Mouse (Mus musculus): ENCODE data around the gene Nt5dc1. TPM values are rescaled to one million over a fixed set of nuclear protein-coding genes. Genes with fewer than 3 reads are reported as not detected.

Gene Nt5dc1
- polyA plus RNA-seq, 1 experiment: 5.5 TPM

GRCm38 (mm10) chr10:34249594-34249993 is 168.8 kb downstream of the Nt5dc1 start:
- DNase-seq (ENCODE audit: low read depth in 1 of 2, low spot score in 2 of 2): peak in 1 of 2 experiments; percentile 14

GRCm38 (mm10) chr10:34247757-34248156 is 170.6 kb downstream of the Nt5dc1 start:
- no peaks in the 10 kb centered on the region for H3K36me3 ChIP-seq (ENCODE audit: control insufficient read depth, insufficient read depth, low read length)
- H3K4me3 ChIP-seq (ENCODE audit: extremely low read depth, insufficient read depth, insufficient read length): no peak overlapping the region
- DNase-seq (ENCODE audit: low read depth in 1 of 2, low spot score in 2 of 2): no peak
- peaks cover 2% of the 10 kb centered on the region; the same call in 1 of the 2 replicates for H3K4me1 ChIP-seq (ENCODE audit: control insufficient read depth, insufficient read depth, insufficient read length)
- TF ChIP-seq CTCF (IDR thresholded peaks at IDR 0.05; ENCODE audit: extremely low read depth, insufficient read depth, insufficient read length, insufficient replicate concordance): no peak
- no peak for TF ChIP-seq POLR2A (IDR thresholded peaks at IDR 0.05; ENCODE audit: low read depth, low read length)
- 27% methylated on average over 3 of the region's 3 CpGs for WGBS
- H3K27ac ChIP-seq (ENCODE audit: insufficient read depth, low read length): no peak overlapping the region
- H3K27me3 ChIP-seq (ENCODE audit: control insufficient read depth, insufficient read depth, low read length): no peaks in the 10 kb centered on the region

More at GRCm38 (mm10) chr10:34249594-34249993, 168.8 kb downstream of the Nt5dc1 start:
- no peaks in the 10 kb centered on the region for H3K36me3 ChIP-seq (ENCODE audit: control insufficient read depth, insufficient read depth, low read length)
- TF ChIP-seq POLR2A (IDR thresholded peaks at IDR 0.05; ENCODE audit: low read depth, low read length) (no peak), CTCF (IDR thresholded peaks at IDR 0.05; ENCODE audit: extremely low read depth, insufficient read depth, insufficient read length, insufficient replicate concordance) (no peak)
- H3K27me3 ChIP-seq (ENCODE audit: control insufficient read depth, insufficient read depth, low read length): no peaks in the 10 kb centered on the region
- H3K27ac ChIP-seq (ENCODE audit: insufficient read depth, low read length): no peak overlapping the region
- H3K4me1 ChIP-seq (ENCODE audit: control insufficient read depth, insufficient read depth, insufficient read length): peaks cover 2% of the 10 kb centered on the region; the same call in 1 of the 2 replicates
- H3K4me3 ChIP-seq (ENCODE audit: extremely low read depth, insufficient read depth, insufficient read length): no peak overlapping the region
- 8% methylated on average over 2 of the region's 2 CpGs for WGBS

- H3K27ac ChIP-seq (ENCODE audit: insufficient read depth, low read length): no peak overlapping the region
Observed at GRCm38 (mm10) chr10:34246106-34246505, 172.2 kb downstream of the Nt5dc1 start.

GRCm38 (mm10) chr10:34244745-34245144 is 173.6 kb downstream of the Nt5dc1 start:
- no peak overlapping the region for H3K4me3 ChIP-seq (ENCODE audit: extremely low read depth, insufficient read depth, insufficient read length)
- DNase-seq (ENCODE audit: low read depth in 1 of 2, low spot score in 2 of 2): no peak
- H3K4me1 ChIP-seq (ENCODE audit: control insufficient read depth, insufficient read depth, insufficient read length): peaks cover 2% of the 10 kb centered on the region; the same call in 1 of the 2 replicates
- no peaks in the 10 kb centered on the region for H3K36me3 ChIP-seq (ENCODE audit: control insufficient read depth, insufficient read depth, low read length)
- H3K27me3 ChIP-seq (ENCODE audit: control insufficient read depth, insufficient read depth, low read length): no peaks in the 10 kb centered on the region
- WGBS: 85% methylated on average over 5 of the region's 5 CpGs
- TF ChIP-seq POLR2A (IDR thresholded peaks at IDR 0.05; ENCODE audit: low read depth, low read length) (no peak), CTCF (IDR thresholded peaks at IDR 0.05; ENCODE audit: extremely low read depth, insufficient read depth, insufficient read length, insufficient replicate concordance) (no peak)
- H3K27ac ChIP-seq (ENCODE audit: insufficient read depth, low read length): no peak overlapping the region

More at GRCm38 (mm10) chr10:34246106-34246505, 172.2 kb downstream of the Nt5dc1 start:
- DNase-seq (ENCODE audit: low read depth in 1 of 2, low spot score in 2 of 2): no peak
- no peaks in the 10 kb centered on the region for H3K36me3 ChIP-seq (ENCODE audit: control insufficient read depth, insufficient read depth, low read length)
- no peaks in the 10 kb centered on the region for H3K27me3 ChIP-seq (ENCODE audit: control insufficient read depth, insufficient read depth, low read length)
- H3K4me3 ChIP-seq (ENCODE audit: extremely low read depth, insufficient read depth, insufficient read length): no peak overlapping the region
- WGBS: 46% methylated on average over 2 of the region's 2 CpGs
- TF ChIP-seq CTCF (IDR thresholded peaks at IDR 0.05; ENCODE audit: extremely low read depth, insufficient read depth, insufficient read length, insufficient replicate concordance) (no peak), POLR2A (IDR thresholded peaks at IDR 0.05; ENCODE audit: low read depth, low read length) (no peak)
- peaks cover 2% of the 10 kb centered on the region; the same call in 1 of the 2 replicates for H3K4me1 ChIP-seq (ENCODE audit: control insufficient read depth, insufficient read depth, insufficient read length)

- H3K27ac ChIP-seq (ENCODE audit: insufficient read depth, low read length): no peak overlapping the region
- 80% methylated on average over 4 of the region's 4 CpGs for WGBS
Observed at GRCm38 (mm10) chr10:34238536-34238935, 179.8 kb downstream of the Nt5dc1 start.

More at GRCm38 (mm10) chr10:34238536-34238935, 179.8 kb downstream of the Nt5dc1 start:
- Histone ChIP-seq H3K4me3 (ENCODE audit: extremely low read depth, insufficient read depth, insufficient read length) (no peak overlapping the region), H3K36me3 (ENCODE audit: control insufficient read depth, insufficient read depth, low read length) (no peaks in the 10 kb centered on the region), H3K4me1 (ENCODE audit: control insufficient read depth, insufficient read depth, insufficient read length) (no peaks in the 10 kb centered on the region), H3K27me3 (ENCODE audit: control insufficient read depth, insufficient read depth, low read length) (no peaks in the 10 kb centered on the region)
- no peak for TF ChIP-seq POLR2A (IDR thresholded peaks at IDR 0.05; ENCODE audit: low read depth, low read length)
- TF ChIP-seq CTCF (IDR thresholded peaks at IDR 0.05; ENCODE audit: extremely low read depth, insufficient read depth, insufficient read length, insufficient replicate concordance): no peak
- DNase-seq (ENCODE audit: low read depth in 1 of 2, low spot score in 2 of 2): no peak

Other genes with a start within 250 kb of the Nt5dc1 start
- gene Dse, start 210.8 kb downstream of the Nt5dc1 start, polyA plus RNA-seq (2012; rRNA removed): 12.0 and 12.9 TPM in 2 replicates
- gene Tspyl1, start 136.4 kb downstream of the Nt5dc1 start, polyA plus RNA-seq (2012; rRNA removed): 19.5 and 24.6 TPM in 2 replicates
- gene Tspyl4, start 121.1 kb downstream of the Nt5dc1 start, polyA plus RNA-seq (2012; rRNA removed): 4.0 TPM in 2 replicates
- gene Col10a1, start 28.6 kb downstream of the Nt5dc1 start, polyA plus RNA-seq (2012; rRNA removed): not detected in 2 replicates
- gene Frk, start 64.8 kb upstream of the Nt5dc1 start, polyA plus RNA-seq (2012; rRNA removed): 0.12 and 0.16 TPM in 2 replicates

Data from spleen, adult 2 months (tissue).